Mouse (Mus musculus): ENCODE results near the gene Fmnl2.

DNA sequence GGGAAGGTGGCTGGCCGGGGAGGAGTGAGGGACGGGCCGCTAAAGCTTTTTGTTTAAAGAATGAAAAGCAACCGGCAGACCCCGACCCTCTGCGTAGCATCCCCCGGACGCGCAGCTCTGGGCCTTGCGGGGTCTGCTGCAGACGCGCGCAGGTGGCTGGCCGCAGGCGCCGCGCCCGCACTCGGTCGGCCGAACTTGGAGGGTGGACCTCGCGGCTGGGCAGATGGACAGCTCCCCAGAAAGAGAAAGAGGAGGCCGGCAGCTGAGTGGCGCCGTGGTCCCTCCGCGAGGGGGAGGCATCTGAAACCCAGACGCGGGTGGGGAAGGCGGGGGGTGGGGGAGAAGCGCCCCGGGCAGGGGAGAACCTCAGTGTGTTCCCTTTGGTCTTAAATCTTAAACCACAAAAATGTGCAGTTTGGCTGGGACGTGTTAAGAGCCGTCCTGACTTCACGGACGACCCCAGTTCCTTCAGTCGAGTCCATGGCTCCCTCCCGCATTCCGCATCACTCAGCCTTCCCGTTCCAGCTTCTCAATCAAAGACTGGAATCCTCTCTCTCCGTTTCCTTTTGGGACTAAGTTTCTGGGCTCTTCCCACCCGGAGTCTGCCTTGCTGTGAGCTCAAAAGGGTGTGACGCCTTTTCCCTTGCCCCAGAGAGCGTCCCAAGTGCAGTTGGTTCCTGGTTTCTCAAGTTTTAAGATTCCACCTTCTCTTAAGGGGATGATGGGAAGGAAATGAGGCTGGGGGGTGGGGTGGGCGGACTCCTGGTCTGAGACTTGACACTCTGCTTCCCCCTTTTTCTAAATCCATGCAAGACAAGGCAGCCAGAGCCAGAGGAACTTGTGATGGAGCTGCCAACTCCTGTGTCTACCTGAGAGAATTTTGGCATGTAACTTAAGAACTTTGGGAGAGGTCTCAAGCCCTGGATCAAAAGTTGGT lies 1.1 kb downstream of the Fmnl2 start:
- TF ChIP-seq CTCF (IDR thresholded peaks at IDR 0.05; ENCODE audit: control insufficient read depth, insufficient read depth, insufficient replicate concordance, low read depth, low read length) (no peak), POLR2A (IDR thresholded peaks at IDR 0.05; ENCODE audit: control insufficient read depth, low read depth, low read length) (no peak)

All from testis, adult 2 months (tissue).